11 mouse cellular contexts compared by ENCODE assay signal in the genomic region with DNA sequence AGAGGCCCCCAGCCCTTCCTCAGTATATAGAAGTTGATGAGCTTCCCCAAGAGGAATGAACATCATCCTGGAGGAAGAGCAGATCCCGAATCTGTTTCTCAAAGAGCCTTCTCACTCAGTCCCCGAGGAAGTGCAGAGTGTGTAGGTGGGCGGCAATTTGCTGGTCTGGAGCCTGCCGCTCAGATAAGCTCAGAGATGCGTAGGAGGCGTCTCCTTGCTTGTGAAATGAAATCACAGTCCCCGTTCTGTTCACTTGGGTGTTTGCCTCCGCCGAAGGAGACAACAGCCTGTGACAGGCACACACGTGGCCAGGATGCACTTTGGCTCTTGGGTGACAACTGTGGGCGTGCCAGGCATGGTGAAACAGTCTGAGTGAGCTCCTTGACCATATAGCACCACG.
DNase-seq lines count a peak whose midpoint lies in the region; ATAC-seq lines count a peak whose summit lies in the region.
"Had no signal": no experiment of that assay in that cellular context is flagged by ENCODE, and none has a peak within 500 bp of the region (broad histone marks: within the 10 kb centered on the region; RNA-seq: fewer than 3 reads in every experiment).

No protein-coding gene starts in this region.

- H3K4me3 ChIP-seq in midbrain, embryonic 16.5 days (ENCODE audit: low read depth, low read length): no peak overlapping the region

- H3K36me3 ChIP-seq in midbrain, embryonic 16.5 days (ENCODE audit: control insufficient read depth, insufficient read depth, low read length): 0 out of 2 replicates have a peak, but pooled peaks cover 2% of the 10 kb centered on the region

- no peak for ATAC-seq in megakaryocyte-erythroid progenitor cell, adult 5-6 weeks (replicated peaks; ENCODE audit: low FRiP score, low TSS enrichment, poor library complexity, severe bottlenecking)
- ATAC-seq in midbrain, embryonic 16.5 days: no peak

- no peak overlapping the region for H3K9ac ChIP-seq in midbrain, embryonic 16.5 days (ENCODE audit: low read depth, low read length)
- H3K9ac ChIP-seq: liver, embryonic 14.5 days had no signal

- DNase-seq in kidney, postnatal 4 days: peak; percentile 36 to 52
- DNase-seq in kidney, adult 11 months: no peak
- peak; percentile 61 to 82 for DNase-seq in frontal cortex, postnatal 10 days (ENCODE audit: low spot score in 2 of 2)
- DNase-seq in layer of hippocampus, postnatal 36 days: peak; percentile 74 to 76
- DNase-seq in right cerebral cortex, postnatal 14 days: peak; percentile 65
- DNase-seq in thymus, postnatal 4 days: no peak
- DNase-seq: cerebellum, adult 9-11 months had no signal

- no peak overlapping the region for H3K4me2 ChIP-seq in midbrain, embryonic 16.5 days (ENCODE audit: low read length)

- peaks cover 3% of the 10 kb centered on the region for H3K4me1 ChIP-seq in midbrain, embryonic 16.5 days (ENCODE audit: control insufficient read depth, insufficient read depth, low read length)

- no peaks in the 10 kb centered on the region for H3K27me3 ChIP-seq in midbrain, embryonic 16.5 days (ENCODE audit: control insufficient read depth, insufficient read depth, low read depth, low read length)
- H3K27me3 ChIP-seq: CH12.LX had no signal

- H3K9me3 ChIP-seq in midbrain, embryonic 16.5 days (replicated peaks; ENCODE audit: control insufficient read depth, low read length, poor library complexity, severe bottlenecking): no peaks in the 10 kb centered on the region

- WGBS in midbrain, embryonic 16.5 days: 83% methylated on average over 12 of the region's 12 CpGs

- no peak overlapping the region for H3K27ac ChIP-seq in midbrain, embryonic 16.5 days (ENCODE audit: low read length)
- H3K27ac ChIP-seq: liver, embryonic 14.5 days had no signal

Comparison
In these comparisons a context has a peak if more than half of its experiments do, and no peak if none do; other contexts are left out.
1. DNase-seq: peak in kidney, postnatal 4 days (2 of 2), frontal cortex, postnatal 10 days (2 of 2), layer of hippocampus, postnatal 36 days (2 of 2) and right cerebral cortex, postnatal 14 days (single experiment); none in kidney, adult 11 months (single experiment) and thymus, postnatal 4 days (single experiment).